Mouse (Mus musculus) neural tube, embryonic 14.5 days (tissue): ENCODE measurements around the gene Agpat1. TPM values are rescaled to one million over a fixed set of nuclear protein-coding genes. Genes with fewer than 3 reads are reported as not detected.

Experiments used
- ATAC-seq: fragments of 200-750 bp; cut with Nextera tagmentation; 2 replicates; pipeline ENCODE4 v1.8.0; 2017; ENCODE audit warnings: low read depth, mild to moderate bottlenecking, moderate TSS enrichment, moderate library complexity
- H3K27ac ChIP-seq: fragments of 300-500 bp; sonication (generic); 2 replicates; pipeline ENCODE4 v1.5.1; 2014; ENCODE audit warnings: low read depth, mild to moderate bottlenecking, control low read depth, low read length, moderate library complexity, mixed read lengths
- H3K27me3 ChIP-seq: fragments of 300-500 bp; sonication (generic); 2 replicates; pipeline ENCODE4 v1.6.1; 2014; ENCODE audit warnings: low read length; ENCODE audit not compliant: control insufficient read depth, insufficient read depth
- H3K36me3 ChIP-seq: fragments of 300-500 bp; sonication (generic); 2 replicates; pipeline ENCODE4 v1.6.1; 2014; ENCODE audit warnings: low read length, mixed read lengths; ENCODE audit not compliant: control insufficient read depth, insufficient read depth
- H3K4me1 ChIP-seq: fragments of 300-500 bp; sonication (generic); 2 replicates; pipeline ENCODE4 v1.6.1; 2014; ENCODE audit warnings: low read length; ENCODE audit not compliant: control insufficient read depth, insufficient read depth
- H3K4me2 ChIP-seq: fragments of 300-500 bp; sonication (generic); 2 replicates; pipeline ENCODE4 v1.6.1; 2014; ENCODE audit warnings: mild to moderate bottlenecking, low read depth, low read length, control low read depth
- H3K4me3 ChIP-seq: fragments of 300-500 bp; sonication (generic); 2 replicates; pipeline ENCODE4 v1.5.1; 2014; ENCODE audit warnings: low read depth, low read length, control low read depth, mixed read lengths
- H3K9ac ChIP-seq: fragments of 300-500 bp; sonication (generic); replicated peaks from 2 replicates; pipeline ENCODE4 v1.6.1; 2014; ENCODE audit warnings: low read depth, mild to moderate bottlenecking, control low read depth, low read length, mixed read lengths
- H3K9me3 ChIP-seq: fragments of 300-500 bp; sonication (generic); 2 replicates; pipeline ENCODE4 v1.6.1; 2016; ENCODE audit warnings: low read length; ENCODE audit not compliant: control insufficient read depth
- WGBS: fragments of 180-500 bp; shearing (Covaris S2); extraction: QIAGEN DNeasy Blood & Tissue Kit; methylation state at CpG from one replicate; pipeline ENCODE4 v1.1.7; 2014; 5-methylcytosine and 5-hydroxymethylcytosine counted together
- polyA plus RNA-seq: library from polyadenylated mRNA; unstranded; fragments of >200 nt; fragmentation: Nextera tagmentation; extraction: Ambion mirVana; gene quantifications from 2 replicates; pipeline ENCODE4 v1.2.1, GENCODE M21; 2014

The Agpat1 gene
- polyA plus RNA-seq, 1 experiment from 2014 or later = 108 TPM

GRCm38 (mm10) chr17:34624981-34625380 is 20.9 kb downstream of the Agpat1 start:
- H3K4me2 ChIP-seq = no peak overlapping the region
- H3K36me3 ChIP-seq = peaks cover 2% of the 10 kb centered on the region; the same call in 1 of the 2 replicates
- H3K4me1 ChIP-seq = peaks cover 23% of the 10 kb centered on the region
- H3K4me3 ChIP-seq = no peak overlapping the region
- WGBS = 95% methylated on average over 3 of the region's 3 CpGs
- H3K9me3 ChIP-seq = no peaks in the 10 kb centered on the region
- peaks cover under 1% of the 10 kb centered on the region; the same call in 1 of the 2 replicates for H3K27me3 ChIP-seq
- H3K27ac ChIP-seq = no peak overlapping the region
- no peak for ATAC-seq
- H3K9ac ChIP-seq = no peak overlapping the region

DNA sequence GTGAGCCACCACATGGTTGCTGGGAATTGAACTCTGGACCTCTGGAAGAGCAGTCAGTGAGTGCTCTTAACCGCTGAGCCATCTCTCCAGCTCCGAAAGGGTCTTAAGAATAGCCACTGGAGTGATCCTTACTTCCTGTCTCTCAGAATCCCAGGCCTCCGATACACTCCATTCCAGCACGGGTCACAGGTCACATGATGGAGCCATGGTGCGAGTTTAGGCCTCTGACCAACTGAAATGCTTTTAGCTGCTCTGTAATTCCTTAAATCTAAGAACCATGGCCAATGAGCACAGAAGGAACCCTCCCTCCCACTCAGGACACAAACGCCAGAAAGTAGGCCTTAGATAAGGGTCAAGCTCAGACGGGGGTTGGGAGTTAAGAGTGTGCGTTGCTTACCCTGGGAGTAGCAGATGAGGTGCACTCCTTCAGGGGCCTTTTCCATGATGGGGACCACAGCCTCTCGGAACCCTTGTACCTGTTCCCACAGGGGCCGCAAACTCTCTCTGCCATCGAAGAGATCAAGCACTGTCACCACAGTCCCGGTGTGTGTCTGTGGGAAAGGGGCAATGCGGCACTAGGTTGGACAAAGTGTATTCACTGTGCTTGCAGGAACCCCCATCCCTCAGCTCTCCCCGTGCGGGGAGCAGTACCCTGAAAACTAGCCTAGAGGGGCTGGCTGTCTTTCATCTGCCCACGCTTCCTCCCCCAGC is 22.2 kb downstream of the Agpat1 start:
- H3K4me3 ChIP-seq = peak overlapping the region; percentile 65
- peak overlapping the region; percentile 91; the same call in 1 of the 2 replicates for H3K27ac ChIP-seq
- 52% methylated on average over 16 of the region's 16 CpGs for WGBS
- H3K4me2 ChIP-seq = peak overlapping the region; percentile 86
- peaks cover 33% of the 10 kb centered on the region for H3K4me1 ChIP-seq
- H3K9me3 ChIP-seq = no peaks in the 10 kb centered on the region
- H3K27me3 ChIP-seq = peaks cover 5% of the 10 kb centered on the region; the same call in 1 of the 2 replicates
- H3K36me3 ChIP-seq = peaks cover 2% of the 10 kb centered on the region; the same call in 1 of the 2 replicates
- peak overlapping the region; percentile 56 for H3K9ac ChIP-seq
- ATAC-seq = no peak

GRCm38 (mm10) chr17:34626773-34627092 is 22.7 kb downstream of the Agpat1 start:
- WGBS = 0% methylated on average over 18 of the region's 18 CpGs
- Histone ChIP-seq H3K9ac (peak overlapping the region; percentile 56), H3K9me3 (no peaks in the 10 kb centered on the region), H3K36me3 (peaks cover 2% of the 10 kb centered on the region; the same call in 1 of the 2 replicates), H3K4me1 (peaks cover 36% of the 10 kb centered on the region), H3K4me3 (peak overlapping the region; percentile 65), H3K27ac (peak overlapping the region; percentile 91), H3K27me3 (peaks cover 7% of the 10 kb centered on the region), H3K4me2 (peak overlapping the region; percentile 86)
- ATAC-seq = peak; percentile 47; the same call in 1 of the 2 replicates

GRCm38 (mm10) chr17:34627093-34627942 is 23.3 kb downstream of the Agpat1 start:
- Histone ChIP-seq H3K9me3 (no peaks in the 10 kb centered on the region), H3K36me3 (no peaks in the 10 kb centered on the region; the same call in 1 of the 2 replicates), H3K4me1 (peaks cover 41% of the 10 kb centered on the region), H3K4me2 (peak overlapping the region; percentile 86), H3K9ac (peak overlapping the region; percentile 56), H3K27me3 (peaks cover 8% of the 10 kb centered on the region), H3K4me3 (peak overlapping the region; percentile 65), H3K27ac (peak overlapping the region; percentile 91)
- ATAC-seq = peak; percentile 76
- under 1% methylated on average over 37 of the region's 45 CpGs for WGBS

DNA sequence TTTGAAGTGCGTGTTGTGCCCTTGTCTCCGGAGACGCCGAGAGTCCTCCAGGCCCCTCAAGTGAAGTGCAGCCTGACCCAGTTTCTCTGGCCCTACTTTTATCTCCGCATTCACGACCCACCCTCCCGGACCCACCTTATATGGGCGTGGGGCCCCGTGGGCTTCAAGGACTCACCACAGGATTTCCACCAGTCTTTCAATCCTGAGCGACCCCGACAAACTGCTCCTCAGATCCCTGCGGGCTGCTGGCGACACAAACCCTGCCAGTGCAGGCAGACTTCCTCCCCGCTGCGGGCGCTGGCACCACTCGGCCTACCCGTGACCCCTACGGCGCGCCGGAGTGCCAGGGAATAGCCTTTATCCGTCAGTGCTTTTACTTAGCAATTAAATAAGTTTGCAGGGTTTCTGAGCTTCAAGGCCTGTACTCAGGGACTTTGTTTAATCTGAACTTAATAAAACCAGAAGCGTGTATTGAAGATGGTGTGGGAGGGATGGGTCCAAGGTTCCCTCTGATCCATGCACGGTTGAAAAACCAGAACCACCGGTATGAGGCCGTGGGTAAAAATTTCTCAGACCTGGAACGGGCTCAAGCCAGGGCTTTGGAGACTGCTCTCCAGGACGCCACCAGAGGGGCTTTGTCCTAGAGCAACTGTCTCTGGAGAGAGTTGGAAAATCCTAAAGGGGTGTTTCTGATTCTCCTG is 24.0 kb downstream of the Agpat1 start, which contains the start of gene Ppt2:
Gene Ppt2, minus strand, starts transcription at position 568 of the 701 bp plus-strand sequence.
- Histone ChIP-seq H3K27ac (peak within 1 kb of the TSS; percentile 91), H3K4me2 (peak within 1 kb of the TSS; percentile 86), H3K36me3 (no peaks in the 10 kb centered on the region), H3K4me3 (peak within 1 kb of the TSS; percentile 65), H3K27me3 (peaks cover 8% of the 10 kb centered on the region), H3K9ac (peak within 1 kb of the TSS; percentile 56), H3K9me3 (no peaks in the 10 kb centered on the region), H3K4me1 (peaks cover 41% of the 10 kb centered on the region)
- no peak; the same call in 1 of the 2 replicates for ATAC-seq
- WGBS = 5% methylated on average over 29 of the region's 29 CpGs

DNA sequence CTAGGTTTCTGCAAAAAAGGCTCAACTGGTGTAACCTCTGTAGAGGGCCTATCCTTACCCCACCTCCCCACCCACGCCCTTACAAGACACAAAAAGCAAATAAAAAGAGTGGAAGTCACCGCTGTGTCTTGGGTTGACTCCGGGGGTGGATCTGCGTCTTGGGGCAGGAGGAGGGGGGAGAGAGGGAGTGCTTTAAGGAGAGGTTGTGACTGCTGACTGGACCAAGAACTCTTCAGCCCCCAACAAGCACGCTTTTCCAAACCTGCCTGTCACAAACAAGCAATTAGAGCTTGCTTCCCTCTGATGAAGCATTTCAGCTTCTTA is 24.5 kb downstream of the Agpat1 start:
- no peak for ATAC-seq

GRCm38 (mm10) chr17:34629221-34629751 is 25.2 kb downstream of the Agpat1 start, which contains the start of gene Prrt1:
Gene Prrt1 (plus strand): TSS chr17:34629533.
- Histone ChIP-seq H3K27me3 (peaks cover 8% of the 10 kb centered on the region), H3K36me3 (no peaks in the 10 kb centered on the region), H3K9ac (peak within 1 kb of the TSS; percentile 50), H3K4me2 (peak within 1 kb of the TSS; percentile 86), H3K4me1 (peaks cover 41% of the 10 kb centered on the region), H3K9me3 (no peaks in the 10 kb centered on the region), H3K4me3 (peak within 1 kb of the TSS; percentile 65), H3K27ac (no peak within 1 kb of the TSS; the same call in 1 of the 2 replicates)
- WGBS = 1% methylated on average over 16 of the region's 16 CpGs
- no peak for ATAC-seq

More for the DNA sequence above, 24.5 kb downstream of the Agpat1 start:
- 25% methylated on average over 5 of the region's 5 CpGs for WGBS
- Histone ChIP-seq H3K9me3 (no peaks in the 10 kb centered on the region), H3K9ac (no peak overlapping the region), H3K27me3 (peaks cover 8% of the 10 kb centered on the region), H3K4me3 (peak overlapping the region; percentile 65), H3K27ac (no peak overlapping the region; the same call in 1 of the 2 replicates), H3K4me2 (peak overlapping the region; percentile 86), H3K36me3 (no peaks in the 10 kb centered on the region), H3K4me1 (peaks cover 41% of the 10 kb centered on the region)

- no peaks in the 10 kb centered on the region for H3K36me3 ChIP-seq
- no peaks in the 10 kb centered on the region for H3K9me3 ChIP-seq
- WGBS = 18% methylated on average over 12 of the region's 12 CpGs
- no peak overlapping the region for H3K27ac ChIP-seq
- H3K4me2 ChIP-seq = peak overlapping the region; percentile 86
- peak overlapping the region; percentile 65 for H3K4me3 ChIP-seq
- no peak for ATAC-seq
- peaks cover 41% of the 10 kb centered on the region for H3K4me1 ChIP-seq
- peak overlapping the region; percentile 50 for H3K9ac ChIP-seq
- H3K27me3 ChIP-seq = peaks cover 8% of the 10 kb centered on the region
Measured at GRCm38 (mm10) chr17:34629796-34630603, 25.9 kb downstream of the Agpat1 start.
